Mouse (Mus musculus): ENCODE data around the gene Pla2g1b. TPM values are rescaled to one million over a fixed set of nuclear protein-coding genes. Genes with fewer than 3 reads are reported as not detected.
"Not testable (repeated sequence)": the region's sequence is repeated elsewhere in the genome, so short reads cannot be mapped to it uniquely, and the experiment has no call there.

Pla2g1b gene
- polyA plus RNA-seq, 1 experiment from 2014 or later = not detected

DNA sequence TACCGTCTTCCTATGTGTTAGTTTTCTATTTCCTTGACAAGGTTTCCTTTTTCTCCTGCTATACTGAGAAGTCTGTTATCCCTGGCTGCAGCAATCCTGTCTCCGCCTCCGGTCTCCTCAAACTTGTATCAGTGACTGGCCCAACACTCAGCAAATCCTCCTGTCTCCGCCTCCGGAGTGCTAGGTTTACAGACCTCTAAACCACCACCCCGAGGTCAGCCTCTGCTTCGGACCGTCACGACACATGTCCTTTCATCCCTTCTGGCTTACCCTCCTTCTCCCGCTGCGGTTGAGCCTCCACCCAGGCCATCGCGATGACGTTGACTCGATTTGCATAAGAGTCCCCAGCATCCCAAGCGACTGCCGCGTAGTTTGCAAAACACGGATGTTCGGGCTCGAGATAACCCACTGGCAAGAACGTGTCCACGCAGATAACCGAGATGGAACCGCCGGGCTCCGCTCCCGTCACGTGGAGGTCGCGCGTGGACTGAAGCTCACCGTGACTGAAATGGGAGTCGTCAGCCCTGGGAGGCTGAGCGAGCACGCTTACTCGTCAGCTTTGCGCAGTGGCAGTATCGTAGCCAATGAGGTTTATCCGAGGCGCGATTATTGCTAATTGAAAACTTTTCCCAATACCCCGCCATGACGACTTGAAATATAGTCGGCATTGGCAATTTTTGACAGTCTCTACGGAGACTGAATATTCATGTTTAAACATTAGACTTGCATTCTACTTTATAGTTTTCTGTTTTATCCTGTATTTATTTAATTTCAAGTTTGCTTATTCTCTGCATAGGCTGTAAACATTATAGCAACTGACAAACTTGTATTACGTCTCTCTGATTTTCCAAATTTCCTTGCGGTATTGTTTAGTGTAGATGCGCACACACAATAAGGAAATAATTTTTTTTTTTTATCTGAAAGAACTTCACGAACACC is 23.9 kb downstream of the Pla2g1b start:
- Histone ChIP-seq H3K4me3 (peak overlapping the region; percentile 53), H3K9me3 (no peaks in the 10 kb centered on the region), H3K36me3 (replicated peaks) (no peaks in the 10 kb centered on the region), H3K27me3 (replicated peaks; ENCODE audit: low read depth, poor library complexity, severe bottlenecking) (no peaks in the 10 kb centered on the region), H3K4me1 (peaks cover 35% of the 10 kb centered on the region), H3K27ac (replicated peaks) (peak overlapping the region; percentile 100)
- peak; percentile 89 for DNase-seq (ENCODE audit: low spot score)
- WGBS = under 1% methylated on average over 50 of the region's 50 CpGs

DNA sequence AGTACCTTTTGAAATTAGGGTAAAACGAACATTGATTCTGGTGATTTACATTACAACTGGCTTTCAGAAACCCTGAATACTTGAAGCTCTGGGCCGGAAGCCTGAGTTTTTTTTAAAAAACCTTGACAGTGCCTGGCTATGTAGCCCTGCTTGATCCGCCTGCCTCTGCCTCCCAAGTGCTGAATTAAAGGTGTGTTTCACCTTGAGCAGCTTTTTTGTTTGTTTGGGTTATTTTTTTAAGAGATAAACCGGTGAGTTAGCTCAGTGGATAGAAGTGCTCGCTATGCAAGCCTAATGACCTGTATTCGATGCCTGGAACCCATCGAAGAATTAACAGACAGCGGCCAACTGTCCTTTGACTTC is 24.6 kb downstream of the Pla2g1b start:
- WGBS = 12% methylated on average over 8 of the region's 8 CpGs
- Histone ChIP-seq H3K4me1 (peaks cover 35% of the 10 kb centered on the region), H3K27me3 (replicated peaks; ENCODE audit: low read depth, poor library complexity, severe bottlenecking) (no peaks in the 10 kb centered on the region), H3K27ac (replicated peaks) (no peak overlapping the region), H3K9me3 (no peaks in the 10 kb centered on the region), H3K36me3 (replicated peaks) (no peaks in the 10 kb centered on the region), H3K4me3 (0 out of 2 replicates have a peak overlapping the region, but pooled peaks have one; percentile 13)
- DNase-seq (ENCODE audit: low spot score) = peak; percentile 39

DNA sequence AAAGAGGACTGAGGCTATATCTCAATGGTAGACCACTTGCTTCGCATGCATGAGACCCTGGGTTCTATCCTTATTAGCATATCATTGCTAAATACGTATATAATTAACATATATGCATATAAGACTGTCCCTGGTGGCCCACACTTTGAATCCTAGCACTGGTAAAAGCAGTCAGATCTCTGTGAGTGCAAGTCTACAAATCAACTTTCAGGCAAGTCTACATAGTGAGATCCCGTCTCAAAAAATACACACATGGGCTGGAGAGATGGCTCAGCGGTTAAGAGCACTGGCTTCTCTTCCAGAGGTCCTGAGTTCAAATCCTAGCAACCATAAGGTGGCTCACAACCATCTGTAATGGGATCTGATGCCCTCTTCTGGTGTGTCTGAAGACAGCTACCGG is 25.0 kb downstream of the Pla2g1b start:
- Histone ChIP-seq H3K27me3 (replicated peaks; ENCODE audit: low read depth, poor library complexity, severe bottlenecking) (no peaks in the 10 kb centered on the region), H3K9me3 (no peaks in the 10 kb centered on the region), H3K4me1 (peaks cover 35% of the 10 kb centered on the region), H3K4me3 (no peak overlapping the region), H3K27ac (replicated peaks) (no peak overlapping the region), H3K36me3 (replicated peaks) (no peaks in the 10 kb centered on the region)
- no peak for DNase-seq (ENCODE audit: low spot score)
- 34% methylated on average over 5 of the region's 5 CpGs for WGBS

GRCm38 (mm10) chr5:115491771-115492322 is 25.8 kb downstream of the Pla2g1b start:
- peak overlapping the region; percentile 49 for H3K4me3 ChIP-seq
- no peaks in the 10 kb centered on the region for H3K9me3 ChIP-seq
- DNase-seq (ENCODE audit: low spot score) = peak; percentile 65
- 6% methylated on average over 28 of the region's 28 CpGs for WGBS
- no peaks in the 10 kb centered on the region for H3K27me3 ChIP-seq (replicated peaks; ENCODE audit: low read depth, poor library complexity, severe bottlenecking)
- H3K27ac ChIP-seq (replicated peaks) = peak overlapping the region; percentile 54
- no peaks in the 10 kb centered on the region for H3K36me3 ChIP-seq (replicated peaks)
- H3K4me1 ChIP-seq = peaks cover 35% of the 10 kb centered on the region

DNA sequence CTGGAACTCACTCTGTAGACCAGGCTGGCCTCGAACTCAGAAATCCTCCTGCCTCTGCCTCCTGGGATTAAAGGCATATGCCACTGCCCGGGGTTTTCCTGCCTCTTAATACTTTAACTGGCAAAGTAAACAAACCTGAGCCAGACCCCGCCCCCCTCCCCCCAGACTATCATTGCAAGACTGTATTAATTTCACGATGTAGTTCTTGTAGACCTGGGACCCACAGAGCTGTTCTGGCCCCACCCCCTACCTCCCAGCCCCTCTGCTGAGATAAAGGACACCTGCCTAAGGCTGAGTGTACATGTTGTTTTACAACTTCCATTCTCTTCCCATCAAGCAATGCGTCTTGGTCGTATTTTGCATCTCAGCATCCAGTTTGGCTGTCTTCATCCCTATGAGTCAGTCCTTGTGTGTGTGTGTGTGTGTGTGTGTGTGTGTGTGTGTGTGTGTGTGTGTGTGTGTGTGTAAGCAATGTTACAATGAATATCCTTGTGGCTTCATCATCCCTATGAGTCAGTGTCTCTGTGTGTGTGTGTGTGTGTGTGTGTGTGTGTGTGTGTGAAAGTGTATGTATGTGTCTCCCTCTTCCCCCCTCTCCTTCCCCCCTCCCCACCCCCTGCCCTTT is 26.8 kb downstream of the Pla2g1b start:
- Histone ChIP-seq H3K9me3 (no peaks in the 10 kb centered on the region), H3K4me3 (no peak overlapping the region), H3K4me1 (peaks cover 35% of the 10 kb centered on the region), H3K27me3 (replicated peaks; ENCODE audit: low read depth, poor library complexity, severe bottlenecking) (no peaks in the 10 kb centered on the region), H3K27ac (replicated peaks) (no peak overlapping the region), H3K36me3 (replicated peaks) (no peaks in the 10 kb centered on the region)
- 68% methylated on average over 6 of the region's 6 CpGs for WGBS
- DNase-seq (ENCODE audit: low spot score) = no peak

GRCm38 (mm10) chr5:115493441-115493840 is 27.4 kb downstream of the Pla2g1b start:
- H3K4me1 ChIP-seq = peaks cover 35% of the 10 kb centered on the region
- H3K4me3 ChIP-seq = no peak overlapping the region
- H3K9me3 ChIP-seq = no peaks in the 10 kb centered on the region
- H3K27me3 ChIP-seq (replicated peaks; ENCODE audit: low read depth, poor library complexity, severe bottlenecking) = no peaks in the 10 kb centered on the region
- H3K27ac ChIP-seq (replicated peaks) = 0 out of 2 replicates have a peak overlapping the region, but pooled peaks have one; percentile 51
- H3K36me3 ChIP-seq (replicated peaks) = no peaks in the 10 kb centered on the region
- 51% methylated on average over 5 of the region's 5 CpGs for WGBS
- no peak for DNase-seq (ENCODE audit: low spot score)

DNA sequence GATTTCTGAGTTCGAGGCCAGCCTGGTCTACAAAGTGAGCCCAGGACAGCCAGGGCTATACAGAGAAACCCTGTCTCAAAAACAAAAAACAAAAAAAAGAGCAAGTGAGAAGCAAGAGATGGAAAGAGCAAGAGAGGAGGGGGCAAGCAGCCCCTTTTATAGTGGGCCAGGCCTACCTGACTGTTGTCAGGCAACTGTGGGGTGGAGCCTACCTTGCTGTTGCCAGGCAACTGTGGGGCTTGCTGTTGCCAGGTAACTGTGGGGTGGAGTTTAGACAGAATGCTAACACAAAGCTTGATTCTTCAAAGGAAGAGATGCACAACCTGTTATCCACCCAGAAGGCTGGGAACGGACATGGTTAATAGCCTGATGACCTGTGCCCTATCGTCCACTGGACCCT is 29.6 kb downstream of the Pla2g1b start:
- H3K4me1 ChIP-seq = peaks cover 28% of the 10 kb centered on the region
- 87% methylated on average over 3 of the region's 3 CpGs for WGBS
- not testable (repeated sequence) for H3K4me3 ChIP-seq; DNase-seq (ENCODE audit: low spot score); H3K27me3 ChIP-seq (replicated peaks; ENCODE audit: low read depth, poor library complexity, severe bottlenecking); H3K9me3 ChIP-seq; H3K36me3 ChIP-seq (replicated peaks); H3K27ac ChIP-seq (replicated peaks)

- 82% methylated on average over 7 of the region's 7 CpGs for WGBS
- DNase-seq (ENCODE audit: low spot score) = no peak
- peaks cover 18% of the 10 kb centered on the region for H3K4me1 ChIP-seq
- H3K36me3 ChIP-seq (replicated peaks) = no peaks in the 10 kb centered on the region
- H3K9me3 ChIP-seq = no peaks in the 10 kb centered on the region
- no peak overlapping the region for H3K4me3 ChIP-seq
- no peaks in the 10 kb centered on the region for H3K27me3 ChIP-seq (replicated peaks; ENCODE audit: low read depth, poor library complexity, severe bottlenecking)
- no peak overlapping the region for H3K27ac ChIP-seq (replicated peaks)
These were observed 31.0 kb downstream of the Pla2g1b start for GRCm38 (mm10) chr5:115497033-115497432.

GRCm38 (mm10) chr5:115498307-115499240 is 32.5 kb downstream of the Pla2g1b start:
- no peak for DNase-seq (ENCODE audit: low spot score)
- Histone ChIP-seq H3K4me1 (peaks cover 10% of the 10 kb centered on the region), H3K27me3 (replicated peaks; ENCODE audit: low read depth, poor library complexity, severe bottlenecking) (no peaks in the 10 kb centered on the region), H3K27ac (replicated peaks) (no peak overlapping the region), H3K9me3 (no peaks in the 10 kb centered on the region), H3K36me3 (replicated peaks) (no peaks in the 10 kb centered on the region), H3K4me3 (no peak overlapping the region)
- WGBS = 57% methylated on average over 9 of the region's 9 CpGs

DNA sequence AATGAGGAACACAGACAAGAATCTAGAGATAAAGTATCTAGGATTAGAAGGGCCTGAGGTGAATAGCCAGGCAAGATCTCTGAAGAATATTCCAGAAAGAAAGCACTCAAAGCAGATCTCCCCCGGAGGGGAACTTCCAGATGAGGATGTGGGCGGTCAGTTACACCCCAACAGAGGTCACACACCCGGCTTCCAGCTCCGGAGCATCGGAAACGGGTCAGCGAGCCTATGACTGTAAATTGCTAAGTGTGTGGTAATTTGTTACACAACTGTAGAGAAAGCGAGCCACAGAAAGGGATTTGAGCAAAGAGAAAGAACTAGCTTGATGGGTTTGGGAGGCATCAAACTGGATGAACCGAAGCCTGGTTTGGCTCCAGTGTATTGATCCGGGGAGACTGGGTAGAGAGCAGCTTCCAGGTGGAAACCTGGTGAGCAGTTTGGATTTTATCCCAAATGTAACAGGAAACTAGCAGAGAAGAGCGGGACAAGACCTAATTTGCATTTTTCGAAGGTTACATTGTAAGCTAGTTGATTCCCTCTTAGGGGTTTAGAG is 34.4 kb downstream of the Pla2g1b start:
- Histone ChIP-seq H3K27me3 (replicated peaks; ENCODE audit: low read depth, poor library complexity, severe bottlenecking) (no peaks in the 10 kb centered on the region), H3K9me3 (no peaks in the 10 kb centered on the region), H3K4me1 (0 out of 2 replicates have a peak, but pooled peaks cover 5% of the 10 kb centered on the region), H3K36me3 (replicated peaks) (no peaks in the 10 kb centered on the region), H3K4me3 (no peak overlapping the region), H3K27ac (replicated peaks) (no peak overlapping the region)
- DNase-seq (ENCODE audit: low spot score) = no peak
- 88% methylated on average over 12 of the region's 12 CpGs for WGBS

- DNase-seq (ENCODE audit: low spot score) = no peak
- H3K36me3 ChIP-seq (replicated peaks) = no peaks in the 10 kb centered on the region
- H3K4me1 ChIP-seq = peaks cover 22% of the 10 kb centered on the region
- H3K4me3 ChIP-seq = no peak overlapping the region
- H3K27ac ChIP-seq (replicated peaks) = no peak overlapping the region
- H3K27me3 ChIP-seq (replicated peaks; ENCODE audit: low read depth, poor library complexity, severe bottlenecking) = no peaks in the 10 kb centered on the region
- no peaks in the 10 kb centered on the region for H3K9me3 ChIP-seq
- WGBS = 61% methylated on average over 12 of the region's 12 CpGs
These were observed 37.0 kb downstream of the Pla2g1b start for GRCm38 (mm10) chr5:115503035-115503434.

DNA sequence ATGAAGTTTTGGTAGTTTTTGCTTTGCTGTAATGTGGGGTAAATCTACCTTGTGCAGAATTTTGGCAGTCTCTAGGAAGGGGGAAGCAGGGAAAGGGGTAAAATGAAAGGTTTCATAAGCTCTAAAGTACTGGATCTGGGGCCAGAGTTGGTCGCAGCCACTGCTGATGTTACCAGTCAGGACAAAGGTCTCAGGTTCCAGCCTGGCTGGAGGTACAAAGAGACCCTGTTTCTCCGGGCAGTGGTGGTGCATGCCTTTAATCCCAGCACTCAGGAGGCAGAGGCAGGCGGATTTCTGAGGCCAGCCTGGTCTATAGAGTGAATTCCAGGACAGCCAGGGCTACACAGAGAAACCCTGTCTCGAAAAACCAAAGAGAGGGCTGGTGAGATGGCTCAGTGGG is 39.6 kb downstream of the Pla2g1b start:
- H3K27ac ChIP-seq (replicated peaks); H3K36me3 ChIP-seq (replicated peaks); H3K9me3 ChIP-seq; DNase-seq (ENCODE audit: low spot score); H3K4me3 ChIP-seq; H3K27me3 ChIP-seq (replicated peaks; ENCODE audit: low read depth, poor library complexity, severe bottlenecking): not testable (repeated sequence)
- H3K4me1 ChIP-seq = peaks cover 46% of the 10 kb centered on the region
- 75% methylated on average over 4 of the region's 4 CpGs for WGBS
